Mouse (Mus musculus) adrenal gland, postnatal 4 days (tissue): ENCODE results near the gene Anks1. TPM values are rescaled to one million over a fixed set of nuclear protein-coding genes. Genes with fewer than 3 reads are reported as not detected.
"Not testable (repeated sequence)": the region's sequence is repeated elsewhere in the genome, so short reads cannot be mapped to it uniquely, and the experiment has no call there.

ENCODE experiments used
- DNase-seq, 2 experiments: peaks; one replicate each; pipeline ENCODE4 v3.0.0; 2021 to 2022; ENCODE audit warnings: low spot score in 2 of 2, mixed read lengths in 2 of 2
- total RNA-seq, 2 experiments: library from RNA; stranded (reverse); gene quantifications; 2 replicates each; pipeline ENCODE4 v1.2.3; 2021

Anks1 gene
- total RNA-seq, 2 experiments from 2014 or later: 33.7 to 37.4 TPM

DNA sequence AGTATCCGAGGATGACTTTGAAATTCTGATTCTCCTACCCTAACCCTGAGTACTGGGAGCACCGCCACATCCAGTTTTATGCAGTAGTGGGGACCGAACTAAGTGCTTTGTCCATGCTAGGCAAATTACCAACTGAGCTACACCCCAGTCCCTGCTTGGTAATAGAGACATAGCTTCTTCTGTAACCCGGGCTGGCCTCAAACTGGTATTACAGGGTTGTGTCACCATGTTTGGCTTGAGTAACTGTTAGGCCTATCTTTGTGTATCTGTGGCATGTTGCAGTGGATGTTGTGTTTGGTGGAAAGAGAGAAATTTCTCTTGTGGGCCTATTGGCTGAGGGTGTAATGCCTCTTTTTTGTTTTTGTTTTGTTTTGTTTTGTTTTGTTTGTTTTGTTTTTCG lies 21.2 kb downstream of the Anks1 start:
- no peak for DNase-seq

DNA sequence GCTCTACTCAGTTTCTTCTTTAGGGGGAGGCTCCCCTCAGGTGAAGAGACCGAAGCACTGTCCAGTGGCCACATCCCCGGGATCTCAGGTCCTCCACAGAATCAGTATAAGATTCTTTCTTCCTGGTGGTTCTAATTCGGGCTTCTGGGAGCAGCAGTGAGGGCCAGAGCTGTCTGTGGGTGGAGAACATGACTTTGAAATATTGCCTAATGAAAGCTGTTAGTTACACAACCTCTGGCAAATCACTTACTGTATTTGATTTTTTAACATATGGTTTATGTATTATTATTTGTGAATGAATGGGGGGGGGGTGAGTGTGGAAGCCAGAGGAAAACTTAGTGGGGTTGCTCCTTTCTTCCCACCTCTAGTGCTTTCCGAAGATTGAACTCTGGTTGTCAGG lies 22.7 kb downstream of the Anks1 start:
- DNase-seq: no peak

DNA sequence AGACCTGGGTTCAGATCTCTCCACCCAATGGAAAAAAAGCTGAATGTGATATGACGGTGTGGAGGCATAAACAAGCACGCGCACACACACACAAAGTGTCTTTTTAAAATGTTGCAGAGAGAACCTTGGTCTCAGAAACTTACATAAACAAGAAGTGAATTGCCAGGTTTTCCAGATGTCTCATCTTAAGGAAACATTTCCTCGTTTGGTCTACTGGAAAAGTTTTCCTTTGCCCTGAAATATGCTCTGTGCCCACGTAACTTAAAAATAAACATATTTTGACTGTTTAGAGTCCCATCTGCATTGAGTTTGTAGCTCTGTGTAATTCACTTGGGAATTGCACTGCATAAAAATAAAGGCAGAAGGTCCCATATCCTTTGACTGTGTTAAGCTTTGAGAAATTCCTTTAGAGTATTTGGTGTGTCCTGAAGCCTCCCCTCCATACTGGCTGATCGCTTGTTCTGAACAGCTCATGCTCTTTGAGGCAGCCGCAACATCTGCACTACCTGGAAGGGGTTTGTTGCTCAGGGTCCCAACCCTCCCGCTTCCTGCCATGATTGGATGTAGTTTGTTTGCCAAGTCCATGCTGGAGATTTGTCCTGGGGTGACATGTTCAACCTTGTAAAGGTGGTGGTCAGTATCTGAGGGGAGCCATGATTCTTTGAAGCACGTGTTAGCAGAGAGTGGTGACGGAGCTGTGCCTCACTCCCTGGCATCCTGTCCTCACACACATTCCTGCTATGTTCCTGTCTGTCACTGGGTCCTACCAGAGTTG lies 25.2 kb downstream of the Anks1 start:
- DNase-seq: no peak

DNA sequence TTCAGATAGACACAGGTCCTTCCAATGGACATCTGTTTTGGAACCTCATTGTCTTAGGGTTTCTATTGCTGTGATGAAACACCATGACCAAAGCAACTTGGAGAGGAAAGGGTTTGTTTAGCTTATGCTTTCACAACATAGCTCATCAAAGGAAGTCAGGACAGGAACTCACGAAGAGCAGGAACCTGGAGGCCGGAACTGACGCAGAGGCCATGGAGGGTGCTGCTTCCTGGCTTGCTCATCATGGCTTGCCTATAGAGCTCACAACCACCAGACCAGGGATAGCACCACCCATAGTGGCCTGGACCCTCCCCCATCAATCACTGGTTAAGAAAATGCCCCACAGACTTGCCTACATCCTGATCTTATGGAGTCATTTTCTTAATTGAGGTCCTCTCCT lies 26.0 kb downstream of the Anks1 start:
- no peak for DNase-seq

DNA sequence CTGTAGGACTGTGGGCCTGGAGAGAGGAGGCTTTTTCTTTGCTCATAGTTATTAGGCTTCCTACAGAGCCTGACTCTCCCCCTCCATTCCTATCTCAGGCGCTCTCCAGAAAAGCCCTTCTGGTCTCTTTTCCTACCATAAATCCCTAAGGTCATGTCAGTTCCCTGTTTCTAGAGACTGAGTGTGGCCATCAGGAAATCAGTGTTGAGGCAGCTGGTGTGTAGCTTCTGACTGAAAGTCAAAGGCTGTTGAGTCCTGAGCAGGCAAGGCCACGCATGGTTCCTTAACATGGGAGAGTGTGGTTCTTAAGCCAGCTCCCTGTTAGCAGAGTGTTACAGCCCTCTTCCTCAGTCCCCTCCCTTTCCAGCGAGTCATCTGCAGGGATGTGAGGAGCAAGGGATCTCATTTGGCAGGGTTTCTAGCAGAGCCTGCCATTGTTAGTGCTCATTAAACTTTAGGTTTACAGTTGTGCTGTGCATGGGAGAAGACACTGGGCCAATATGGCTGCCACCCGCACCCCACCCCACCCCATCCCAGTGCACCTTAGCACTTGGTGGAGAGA lies 28.0 kb downstream of the Anks1 start:
- no peak for DNase-seq

DNA sequence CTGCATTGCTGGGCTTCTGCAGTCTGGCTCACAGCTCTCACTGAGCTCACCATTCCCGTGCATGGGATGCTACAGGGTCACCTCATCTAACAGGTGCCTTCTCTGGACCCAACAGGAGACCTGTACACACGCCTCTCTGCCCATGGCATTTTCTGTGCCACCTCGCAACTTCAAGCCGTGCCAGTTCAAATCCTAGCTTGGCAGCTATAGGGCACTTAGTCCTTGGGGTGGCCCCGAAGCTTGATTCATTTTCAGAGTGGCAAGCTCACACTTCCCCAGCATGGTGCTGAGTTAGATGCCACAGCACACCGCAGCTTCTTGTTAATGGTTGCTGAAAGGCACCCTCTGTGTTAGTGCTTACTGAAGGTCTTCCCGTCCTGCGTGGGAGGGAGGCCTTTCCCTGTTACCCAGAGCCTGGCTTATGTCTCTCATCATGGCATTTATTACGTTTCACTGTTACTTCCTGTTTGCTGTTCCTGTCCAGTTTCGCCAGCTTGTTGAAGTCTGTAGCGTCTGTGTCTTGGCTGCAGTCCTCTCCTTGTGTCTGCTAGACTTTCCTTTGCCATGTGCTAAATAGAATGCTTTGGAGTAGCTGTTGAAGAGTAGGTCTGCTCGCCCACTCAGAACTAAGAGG lies 29.1 kb downstream of the Anks1 start:
- no peak for DNase-seq

DNA sequence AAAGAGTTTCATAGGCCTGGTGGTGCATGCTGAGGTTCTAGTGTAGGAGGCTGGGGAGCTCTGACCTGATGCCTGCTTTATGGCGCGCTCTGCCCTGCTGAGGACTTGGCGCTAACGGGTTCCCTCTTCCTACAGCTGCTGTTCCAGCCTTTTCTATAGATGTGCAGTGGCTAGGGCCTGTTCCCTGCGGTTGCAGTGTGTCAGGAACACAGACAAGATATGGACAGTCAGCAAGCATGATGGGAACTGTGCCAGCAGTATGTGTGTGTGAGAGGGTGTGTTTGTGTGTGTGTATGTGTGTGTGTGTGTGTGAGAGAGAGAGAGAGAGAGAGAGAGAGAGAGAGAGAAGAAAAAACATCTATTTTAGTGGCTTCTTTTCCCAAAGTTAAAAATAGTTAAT lies 29.9 kb downstream of the Anks1 start:
- no peak for DNase-seq

DNA sequence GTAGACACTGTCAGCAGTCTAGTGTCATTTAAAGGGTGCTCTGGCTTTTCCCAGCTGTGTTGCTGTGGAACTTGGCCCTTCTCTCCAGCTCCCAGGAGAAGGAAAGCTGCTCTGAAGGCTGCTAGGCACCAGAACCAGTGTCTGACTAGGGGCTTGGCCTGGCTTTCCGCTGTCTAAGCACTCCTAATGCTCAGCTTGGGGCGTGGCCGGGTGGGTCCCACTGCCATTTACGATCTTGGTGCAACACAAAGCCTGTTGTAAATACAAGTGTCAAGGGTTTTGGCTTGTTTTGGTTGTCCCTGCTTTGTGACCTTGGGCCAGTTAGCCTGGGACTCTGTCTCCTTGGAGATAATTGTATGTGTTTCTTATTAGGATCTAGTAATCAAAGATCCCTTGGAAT lies 31.2 kb downstream of the Anks1 start:
- DNase-seq: no peak

DNA sequence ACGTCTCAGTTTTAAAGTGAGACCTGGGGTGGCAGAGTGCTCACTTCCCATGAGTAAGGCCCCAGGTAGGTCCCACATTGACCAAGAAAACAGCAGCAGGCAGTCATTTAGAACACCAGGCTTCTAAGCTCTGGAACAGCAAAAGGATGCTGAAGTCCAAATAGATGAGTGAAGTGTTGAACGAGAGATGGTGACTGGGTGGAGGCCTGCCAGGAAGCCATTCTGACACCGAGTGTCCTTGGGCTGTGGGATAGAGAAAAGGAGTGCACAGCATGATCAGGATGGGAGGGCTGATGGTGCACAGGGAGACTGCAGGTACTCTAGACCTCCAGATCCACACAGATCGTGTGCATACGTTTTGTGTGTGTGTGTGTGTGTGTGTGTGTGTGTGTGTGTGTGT lies 32.1 kb downstream of the Anks1 start:
- DNase-seq: no peak

DNA sequence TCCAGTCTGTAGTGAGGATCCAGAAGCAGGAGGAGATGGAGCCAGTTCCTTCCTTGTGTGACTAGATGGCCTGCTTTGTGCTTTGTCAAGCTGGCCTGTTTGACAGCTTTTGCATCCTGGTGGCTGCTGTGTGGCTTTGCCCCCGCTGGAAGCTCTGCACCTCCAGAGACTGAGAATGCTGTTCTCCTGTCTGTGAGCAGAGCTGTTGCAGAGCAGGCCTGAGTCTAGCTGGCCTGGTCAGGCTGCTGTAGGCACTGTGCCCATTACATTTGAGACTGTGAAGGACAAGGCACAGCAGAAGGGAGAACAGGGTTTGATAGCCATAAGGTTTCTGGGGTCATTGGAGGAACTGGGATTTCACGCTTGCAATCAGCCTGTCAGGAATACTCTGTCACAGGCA lies 32.6 kb downstream of the Anks1 start:
- no peak for DNase-seq

DNA sequence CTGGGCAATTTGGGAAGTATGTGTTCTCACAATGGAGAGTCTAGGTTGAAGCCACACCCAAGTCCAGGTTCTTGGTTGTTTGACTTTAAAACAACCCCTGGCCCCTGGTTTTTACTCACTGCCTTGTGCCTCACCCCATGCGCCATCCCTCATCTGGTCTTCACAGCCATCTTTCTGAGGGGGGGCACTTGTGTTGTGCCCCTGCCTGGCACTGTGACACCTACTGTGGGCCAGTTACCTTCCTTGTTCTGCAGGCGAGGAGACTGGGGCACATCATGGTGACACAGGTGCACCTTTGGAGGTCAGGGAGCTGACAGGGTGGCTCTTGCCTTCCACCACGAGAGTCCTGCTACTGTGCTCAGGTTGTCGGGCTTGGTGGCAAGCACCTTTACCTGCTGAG lies 33.0 kb downstream of the Anks1 start:
- DNase-seq: no peak

DNA sequence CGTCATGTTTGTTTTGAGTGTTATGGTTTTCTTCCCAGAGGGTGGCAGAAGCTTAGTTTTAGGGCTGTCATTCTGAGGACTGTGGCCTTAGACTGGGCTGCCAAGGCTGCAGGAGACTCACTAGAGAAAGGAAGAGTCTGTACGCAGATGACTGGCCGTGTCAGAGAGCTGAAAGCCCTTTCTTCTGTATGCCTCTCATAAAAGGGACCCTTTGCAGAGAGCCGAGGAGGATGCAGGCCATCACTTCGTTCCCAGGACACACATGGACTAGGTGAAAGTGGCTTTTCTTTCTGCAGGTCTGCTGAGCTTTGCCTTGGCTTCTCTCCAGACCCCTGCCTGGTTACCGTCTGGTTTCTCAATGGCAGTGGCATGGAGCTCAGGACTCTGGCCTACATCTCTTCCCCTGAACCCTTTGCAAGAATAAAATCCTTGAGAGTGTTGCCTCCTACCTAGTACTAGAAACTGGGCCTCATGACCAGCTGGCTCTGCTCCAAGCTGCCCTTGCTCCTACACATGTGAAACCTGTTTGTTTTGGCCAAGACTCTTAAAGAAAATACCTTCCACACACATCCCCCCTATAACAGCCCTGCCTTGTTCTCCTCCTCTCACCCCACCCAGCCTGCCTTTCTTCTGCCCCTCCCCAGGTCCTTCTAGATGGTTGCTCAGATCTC lies 36.6 kb downstream of the Anks1 start:
- DNase-seq: no peak

DNA sequence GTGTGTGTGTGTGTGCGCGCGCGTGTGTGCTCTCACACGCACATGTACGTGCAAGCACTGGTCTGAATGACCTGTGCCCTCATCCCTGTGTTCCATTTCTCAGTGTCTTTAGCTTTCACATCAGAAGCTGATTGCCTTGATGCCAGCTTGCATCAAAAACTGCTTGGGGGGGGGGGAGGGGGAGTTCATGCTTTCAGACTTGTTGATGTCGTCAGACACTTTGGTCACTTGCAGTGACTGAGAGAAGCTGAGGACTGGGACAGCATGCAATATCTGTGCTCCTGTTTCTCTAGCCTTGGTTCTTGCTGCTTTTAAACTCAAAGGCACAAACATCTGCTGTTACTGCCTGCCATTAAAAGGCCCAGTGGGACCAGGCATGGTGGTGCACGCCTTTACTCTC lies 37.3 kb downstream of the Anks1 start:
- no peak for DNase-seq

DNA sequence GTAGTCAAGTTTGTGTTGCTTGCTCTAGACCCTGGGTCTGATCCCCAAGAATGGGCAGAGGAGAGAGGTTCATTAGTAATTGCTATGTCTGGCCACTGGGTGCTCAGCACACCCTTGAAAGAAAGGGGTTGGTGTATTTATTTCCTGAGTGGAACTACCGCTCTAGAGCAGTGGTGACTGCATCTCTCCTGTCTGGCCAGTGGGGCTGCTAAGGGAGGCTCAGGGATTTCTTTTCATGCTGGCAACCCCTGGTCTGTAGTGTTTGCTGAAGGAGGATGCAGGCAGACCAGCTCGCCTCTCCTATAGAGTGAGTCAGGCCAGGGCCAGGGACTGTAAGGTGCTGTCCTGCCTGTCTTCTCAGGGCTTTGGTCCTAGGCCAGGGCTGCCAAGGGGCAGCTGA lies 38.0 kb downstream of the Anks1 start:
- DNase-seq: no peak

DNA sequence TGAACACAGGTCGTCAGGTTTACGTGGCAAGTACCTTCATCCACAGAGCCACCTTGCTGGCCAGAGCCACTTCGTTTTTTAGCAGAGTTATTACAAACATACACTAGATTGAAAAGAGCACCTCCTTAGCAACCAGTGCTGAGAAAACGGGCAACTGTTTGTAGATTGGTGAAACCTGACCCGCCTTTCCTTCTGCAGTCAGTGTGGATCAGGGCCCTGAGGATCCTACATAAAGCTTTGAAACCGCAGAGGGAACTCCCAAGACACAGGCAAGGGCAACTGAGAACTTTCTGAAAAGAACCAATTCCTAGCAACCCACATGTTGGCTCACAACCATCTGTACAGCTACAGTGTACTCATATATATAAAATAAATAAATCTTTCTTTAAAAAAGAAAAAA lies 44.0 kb downstream of the Anks1 start:
- no peak for DNase-seq

DNA sequence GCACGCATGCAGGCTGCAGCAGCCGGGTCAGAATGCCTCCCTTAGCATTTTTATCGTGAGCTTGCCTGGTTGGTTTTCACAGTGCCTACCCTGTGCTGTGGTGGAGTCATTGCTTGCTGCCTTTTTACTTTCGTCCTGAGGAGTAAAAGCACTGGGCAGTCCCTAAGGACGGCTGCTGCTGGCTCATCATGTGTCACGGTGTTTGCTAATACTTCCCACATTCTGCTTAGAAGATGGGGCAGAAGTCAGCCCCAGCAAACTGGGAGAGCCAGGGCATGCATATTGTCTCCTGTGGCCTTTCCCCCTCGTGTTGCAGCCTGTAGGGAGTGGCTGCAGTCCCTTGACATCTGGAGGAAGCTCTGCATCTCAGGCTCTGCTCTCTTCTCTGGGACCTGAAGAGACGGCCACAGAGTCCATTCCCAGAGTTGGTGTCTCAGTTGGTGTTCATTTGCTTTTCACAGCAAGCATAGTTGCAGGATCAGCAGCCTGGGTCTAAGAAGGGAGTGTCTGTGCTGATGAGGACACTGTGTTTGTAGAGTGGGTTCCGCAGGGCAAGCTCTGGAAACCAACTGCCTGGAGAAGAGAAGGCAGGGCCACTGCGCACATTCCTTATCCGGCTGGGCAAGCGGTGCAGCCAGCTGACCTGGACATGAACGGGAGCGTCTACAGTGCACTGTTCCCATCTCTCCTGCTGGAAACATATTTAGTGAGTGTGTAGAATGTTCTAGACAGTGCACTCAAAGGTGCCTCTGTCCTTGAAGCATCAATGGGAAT lies 45.7 kb downstream of the Anks1 start:
- no peak for DNase-seq

DNA sequence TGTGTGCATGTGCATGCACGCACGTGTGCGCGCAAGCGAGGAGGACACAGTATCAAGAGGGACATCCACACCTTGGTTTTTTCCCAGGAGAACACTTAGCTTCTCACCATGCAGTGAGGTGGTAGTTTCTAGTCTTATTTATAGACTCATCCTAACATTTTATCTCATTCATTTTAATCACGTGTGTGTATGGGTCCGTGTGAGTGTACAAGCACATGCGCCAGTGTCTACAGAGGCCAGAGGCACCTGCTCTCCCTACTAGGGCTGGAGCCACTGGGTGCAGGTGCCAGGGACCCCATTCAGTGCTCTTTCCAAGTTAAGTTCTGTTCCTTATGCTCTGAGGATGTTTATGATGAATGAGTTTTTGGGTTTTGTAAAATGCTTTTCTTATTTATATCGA lies 48.5 kb downstream of the Anks1 start:
- DNase-seq: no peak

DNA sequence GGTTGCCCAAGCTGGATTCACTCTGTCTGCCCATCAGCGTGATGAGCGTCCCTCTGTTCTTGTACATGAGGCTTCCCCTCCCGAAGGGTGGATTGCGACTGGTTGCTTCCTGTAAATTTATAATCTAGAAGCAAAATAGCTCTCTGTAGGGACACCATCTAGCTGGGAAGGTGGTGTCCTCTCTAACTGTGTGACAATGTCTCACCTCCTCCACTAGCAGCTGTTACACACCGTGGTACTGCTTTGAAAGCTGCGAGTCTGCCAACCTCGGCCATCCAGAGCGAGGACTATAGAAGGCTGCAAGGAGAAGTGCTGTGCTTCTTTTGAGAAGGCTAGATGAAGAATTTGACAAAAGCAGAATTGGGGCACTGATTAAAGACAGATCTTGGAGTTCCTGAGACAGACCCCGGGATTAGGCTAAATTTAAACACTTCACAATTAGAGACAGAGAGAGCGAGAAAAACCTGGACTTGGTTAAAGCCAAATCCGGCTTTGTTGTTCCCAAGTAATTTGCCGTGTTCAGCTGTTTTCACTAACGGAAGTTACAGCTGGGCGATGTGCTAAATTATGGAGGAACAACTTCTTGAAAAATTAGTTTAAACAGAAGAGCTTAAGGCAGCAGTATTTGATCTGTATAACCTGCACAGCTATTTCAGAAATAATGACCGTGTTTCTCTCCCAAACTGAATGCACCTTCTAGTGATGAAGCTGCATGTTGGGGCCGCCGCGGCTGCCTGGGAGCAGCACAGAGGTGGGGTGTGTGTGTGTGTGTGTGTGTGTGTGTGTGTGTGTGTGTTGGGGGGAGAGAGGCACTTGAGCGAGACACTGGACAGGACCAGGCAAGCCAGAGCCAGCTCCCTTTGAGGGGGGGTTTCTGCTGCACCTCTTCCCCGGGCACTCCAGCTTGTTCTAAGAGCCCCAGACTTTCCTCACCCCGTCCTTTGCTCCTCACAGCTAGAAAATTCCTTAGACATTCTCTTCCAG lies 51.3 kb downstream of the Anks1 start:
- DNase-seq: no peak

DNA sequence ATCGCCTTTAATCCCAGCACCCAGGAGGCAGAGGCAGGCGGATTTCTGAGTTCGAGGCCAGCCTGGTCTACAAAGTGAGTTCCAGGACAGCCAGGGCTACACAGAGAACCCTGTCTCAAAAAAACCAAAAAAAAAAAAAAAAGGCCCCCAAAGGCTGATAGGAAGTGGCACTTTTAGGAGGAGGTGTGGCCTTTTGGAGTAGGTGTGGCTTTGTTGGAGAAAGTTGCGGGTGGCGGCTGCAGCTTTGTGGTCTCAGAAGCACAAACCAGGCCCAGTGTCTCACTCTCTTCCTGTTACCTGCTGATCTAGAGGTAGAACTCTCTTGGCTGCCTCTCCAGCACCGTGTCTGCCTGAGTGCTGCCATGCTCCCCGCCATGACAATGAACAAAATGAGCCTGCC lies 54.0 kb downstream of the Anks1 start:
- DNase-seq: not testable (repeated sequence)

DNA sequence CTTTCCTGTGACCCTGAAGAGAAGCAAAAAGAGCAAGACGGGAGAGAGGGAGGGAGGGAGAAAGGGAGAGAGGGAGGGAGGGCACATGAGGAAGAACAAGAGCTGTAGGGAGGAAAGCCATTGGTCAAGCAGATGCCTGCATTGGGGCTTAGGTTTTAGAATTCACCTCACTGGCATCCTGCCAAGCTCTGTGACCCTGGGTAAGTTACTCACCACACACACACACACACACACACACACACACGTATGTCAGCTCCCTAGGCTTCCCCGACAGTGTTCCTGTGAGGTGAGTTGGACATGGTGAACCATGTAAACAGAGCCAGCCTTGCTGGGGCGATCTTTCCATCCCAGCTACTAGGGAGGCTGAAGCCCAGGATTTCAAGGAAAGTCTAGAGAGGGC lies 55.5 kb downstream of the Anks1 start:
- no peak for DNase-seq
